Mouse (Mus musculus): ENCODE data around the gene Ceacam20.
A peak's percentile ranks its signal among the peaks of the same experiment; 100 is the strongest.
"Not testable (repeated sequence)": the region's sequence is repeated elsewhere in the genome, so short reads cannot be mapped to it uniquely, and the experiment has no call there.

Gene Ceacam20

DNA sequence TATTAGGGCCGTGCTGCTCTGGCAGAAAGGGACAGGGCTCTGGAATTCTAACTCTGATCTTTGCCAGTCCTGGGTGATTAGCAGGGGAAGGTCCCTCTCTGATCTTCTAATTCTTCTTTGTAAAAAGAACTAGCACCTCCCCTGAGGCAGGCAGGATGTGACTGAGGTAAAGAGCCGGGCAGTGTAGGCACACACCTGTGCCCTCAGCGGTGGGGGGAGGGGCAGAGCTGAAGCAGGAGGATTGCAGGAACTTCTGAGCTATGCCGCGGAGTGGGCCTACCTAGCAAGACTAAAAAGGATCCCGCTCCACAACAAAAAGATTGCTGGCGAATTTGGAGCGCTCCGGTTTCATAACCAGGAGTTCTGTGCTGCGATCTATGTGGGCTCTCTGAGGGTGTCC lies 15.2 kb upstream of the Ceacam20 start:
- no peak for DNase-seq

DNA sequence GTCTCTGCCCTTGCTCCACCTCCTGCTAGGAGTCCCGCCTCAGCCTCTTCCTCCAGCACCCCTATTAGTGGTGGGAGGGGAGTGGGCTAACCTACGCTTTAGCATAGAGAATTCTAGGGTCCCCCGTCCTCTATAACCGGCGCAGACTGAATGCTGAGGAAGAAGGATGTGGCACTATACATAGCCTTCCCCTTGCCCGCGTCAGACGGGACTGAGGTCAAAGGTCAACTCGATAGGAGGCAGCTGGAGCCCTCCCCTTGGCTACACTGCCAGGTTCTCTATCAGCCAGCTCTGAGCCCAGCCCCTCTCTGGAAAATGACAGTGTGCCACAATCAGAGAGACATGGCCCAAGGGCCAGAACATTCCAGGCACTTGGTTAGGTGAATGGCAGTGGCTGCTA lies 14.6 kb upstream of the Ceacam20 start, which contains the start of gene Igsf23:
TSS of gene Igsf23 (minus strand) at position 168 of the 400 bp plus-strand sequence.
- DNase-seq = no peak

DNA sequence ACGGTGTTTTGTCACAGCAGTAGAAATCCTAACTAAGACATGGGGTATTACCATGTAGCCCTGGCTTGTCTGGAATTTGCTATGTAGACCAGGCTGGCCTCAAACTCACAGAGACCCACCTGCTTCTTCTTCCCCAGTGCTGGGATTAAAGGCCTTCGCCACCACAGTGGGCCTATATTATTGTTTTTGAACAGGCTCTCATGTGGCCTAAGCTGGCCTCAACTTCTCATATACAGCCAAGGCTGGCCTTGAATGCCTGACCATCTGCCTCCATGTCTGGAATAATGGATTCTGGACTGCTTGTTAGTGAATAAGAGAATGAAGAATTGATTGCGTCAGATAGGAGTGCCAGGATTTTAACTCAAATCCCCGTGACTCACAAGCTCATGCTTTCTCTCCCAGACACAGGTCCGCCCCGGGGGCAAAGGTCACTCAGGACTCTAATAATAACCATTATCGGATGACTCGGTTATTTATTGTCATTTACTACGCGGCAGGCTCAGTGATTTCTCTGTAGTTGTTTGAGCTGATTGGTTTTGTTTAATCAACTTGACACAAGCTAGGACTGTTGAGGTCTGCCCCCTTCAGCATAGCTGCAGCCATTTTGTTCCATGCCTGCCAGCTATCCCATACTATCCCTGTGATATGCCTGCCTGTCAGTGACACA lies 12.8 kb upstream of the Ceacam20 start:
- DNase-seq = peak; percentile 29

DNA sequence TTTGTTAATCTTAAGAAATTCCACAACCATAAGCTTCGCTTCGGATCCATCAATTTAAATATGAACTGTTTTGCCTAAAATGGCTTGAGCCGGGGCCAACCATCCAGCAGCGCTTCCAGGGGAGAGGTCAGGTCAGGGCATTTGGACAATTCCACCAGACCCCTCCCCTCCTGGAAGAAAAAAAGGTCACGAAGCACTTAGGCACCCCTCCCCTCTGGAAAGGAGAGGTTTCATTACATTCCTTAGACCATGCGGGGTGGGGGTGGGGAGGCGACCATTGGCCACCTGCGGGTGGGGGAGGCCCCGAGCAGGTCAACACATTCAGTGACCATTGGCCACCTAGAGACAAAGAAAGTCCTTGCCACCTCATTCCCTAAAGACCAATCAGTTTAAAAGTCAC lies 12.2 kb upstream of the Ceacam20 start:
- DNase-seq = no peak

DNA sequence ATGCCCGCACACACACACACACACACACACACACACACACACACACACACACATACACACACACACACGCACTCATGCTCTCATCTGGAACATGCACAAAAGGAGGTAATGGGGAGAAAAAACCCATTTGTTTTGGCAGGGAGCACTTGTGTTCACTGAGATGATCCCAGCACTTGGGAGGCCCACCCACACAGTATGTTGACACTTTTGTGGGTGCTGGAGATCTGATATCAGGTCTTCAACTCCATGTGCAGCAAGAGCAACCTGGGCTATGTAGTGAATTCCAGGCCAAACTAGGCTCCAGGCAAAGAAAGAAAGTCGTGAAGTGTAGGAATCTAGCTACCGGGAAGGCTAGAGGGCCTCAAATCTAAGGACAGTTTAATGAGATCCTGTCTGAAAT lies 9.4 kb upstream of the Ceacam20 start:
- DNase-seq = no peak

DNA sequence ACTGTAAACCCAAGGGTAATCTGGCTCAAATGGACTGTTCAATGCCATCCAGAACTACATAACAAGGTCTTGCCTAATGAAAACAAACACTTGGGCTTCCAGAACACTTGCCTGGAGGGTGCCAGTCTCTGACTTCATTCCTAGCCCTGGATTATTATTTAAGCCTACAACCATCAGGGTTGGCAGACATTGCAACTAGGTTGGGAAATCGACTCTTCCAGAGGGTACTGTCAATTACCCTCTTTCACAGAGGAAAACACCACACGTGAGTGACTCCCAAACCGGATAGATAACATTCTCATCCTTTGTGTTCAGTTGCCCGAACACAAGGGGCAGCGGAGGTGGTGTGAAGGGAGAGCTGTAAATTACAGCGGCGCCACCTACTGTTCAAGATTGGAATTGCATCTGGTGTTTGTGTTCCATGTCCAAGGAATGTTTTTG lies 8.9 kb upstream of the Ceacam20 start:
- DNase-seq = peak; percentile 93

DNA sequence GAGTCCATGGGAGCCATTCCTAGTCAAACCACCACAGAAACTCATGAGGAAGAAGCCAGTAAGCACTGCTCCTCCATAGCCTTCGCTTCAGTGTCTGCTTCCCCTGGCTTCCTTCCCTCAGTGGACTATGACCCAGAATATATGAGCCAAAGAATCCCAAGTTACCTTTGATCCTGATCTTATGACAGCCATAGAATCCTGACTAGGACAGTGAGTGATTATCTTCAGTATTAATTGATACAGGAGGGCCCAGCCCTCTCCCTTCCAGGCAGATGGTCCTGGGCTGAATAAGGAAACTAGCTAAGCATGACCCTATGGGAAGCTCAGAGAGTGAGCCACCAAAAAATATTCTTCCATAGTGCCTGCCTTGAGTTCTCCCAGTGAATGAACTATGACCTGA lies 2.8 kb upstream of the Ceacam20 start:
- DNase-seq = no peak

DNA sequence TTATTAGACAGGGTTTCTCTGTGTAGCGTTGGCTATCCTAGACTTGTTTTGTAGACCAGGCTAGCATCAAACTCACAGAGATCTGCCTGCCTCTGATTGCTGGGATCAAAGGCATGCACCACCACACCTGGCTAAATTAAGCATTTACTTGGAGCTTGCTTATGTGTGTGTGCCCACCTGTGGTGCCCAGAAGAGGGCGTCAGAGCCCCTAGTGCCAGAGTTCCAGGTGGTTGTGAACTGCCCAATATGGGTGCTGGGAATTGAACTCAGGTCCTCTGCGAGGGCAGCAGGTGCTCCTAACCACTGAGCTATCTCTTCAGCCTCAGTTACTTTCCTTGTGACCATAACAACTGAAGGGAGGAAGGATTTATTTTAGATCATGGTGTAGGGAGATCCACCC lies 3.9 kb downstream of the Ceacam20 start:
- DNase-seq = no peak

DNA sequence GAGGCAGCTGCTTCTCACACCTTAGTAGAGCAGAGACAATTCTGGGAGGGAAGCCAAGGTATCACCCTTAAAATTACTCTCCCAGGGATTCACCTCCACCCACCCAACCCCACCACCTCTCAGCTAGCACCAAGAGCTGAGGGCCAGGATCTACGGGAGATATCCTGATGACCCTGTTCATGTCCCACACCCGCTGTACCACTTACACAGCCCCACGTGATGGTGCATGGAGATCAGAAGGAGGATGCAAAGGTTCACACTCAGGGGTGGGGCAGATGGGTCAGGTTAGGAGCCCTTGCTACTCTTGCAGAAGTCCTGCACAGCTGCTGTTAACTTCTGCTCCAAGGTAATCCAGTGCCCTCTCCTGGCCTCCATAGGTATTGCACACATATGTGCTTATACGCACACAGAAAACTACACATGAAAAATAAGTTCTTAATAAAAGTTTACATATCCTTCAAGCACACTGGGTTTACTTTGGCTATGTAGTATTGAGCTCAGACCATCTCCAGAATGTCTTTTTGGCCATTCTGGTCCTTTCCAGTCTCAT lies 4.4 kb downstream of the Ceacam20 start:
- DNase-seq = no peak

DNA sequence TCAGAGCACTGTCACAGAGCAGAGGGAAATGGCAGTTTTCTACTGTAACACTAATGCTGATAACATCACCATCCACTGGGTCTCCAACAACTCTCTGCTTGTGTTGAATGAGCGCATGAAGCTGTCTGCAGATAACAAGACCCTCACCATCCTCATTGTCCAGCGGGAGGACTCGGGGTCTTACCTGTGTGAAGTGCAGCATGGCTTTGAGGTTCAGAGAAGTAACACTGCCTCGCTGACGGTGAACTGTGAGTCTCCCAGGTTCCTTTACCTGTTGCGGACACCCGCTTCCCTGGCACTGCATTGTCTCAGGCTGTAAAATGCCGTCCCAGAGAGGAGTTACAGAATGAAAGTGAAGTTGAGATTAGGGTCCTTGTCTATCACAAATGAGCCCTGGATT lies 5.0 kb downstream of the Ceacam20 start:
- DNase-seq = no peak

DNA sequence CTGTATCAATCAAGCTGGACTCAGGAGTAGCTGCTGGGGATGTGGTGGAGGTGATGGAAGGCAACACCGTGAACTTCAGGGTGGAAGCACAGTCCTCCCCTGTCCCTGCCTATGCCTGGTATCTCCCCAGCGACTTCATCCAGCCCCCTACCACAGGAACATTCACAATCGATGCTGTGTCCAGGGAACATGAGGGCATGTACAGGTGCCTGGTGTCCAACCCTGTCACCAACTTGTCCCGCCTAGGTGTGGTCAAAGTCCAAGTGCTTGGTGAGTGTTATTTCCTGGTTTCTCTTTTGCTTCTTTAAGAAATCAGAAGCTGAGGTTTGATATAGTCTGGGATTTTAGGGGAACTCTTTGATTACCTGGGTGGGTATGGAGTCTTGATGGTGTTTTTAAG lies 6.3 kb downstream of the Ceacam20 start:
- DNase-seq = no peak

DNA sequence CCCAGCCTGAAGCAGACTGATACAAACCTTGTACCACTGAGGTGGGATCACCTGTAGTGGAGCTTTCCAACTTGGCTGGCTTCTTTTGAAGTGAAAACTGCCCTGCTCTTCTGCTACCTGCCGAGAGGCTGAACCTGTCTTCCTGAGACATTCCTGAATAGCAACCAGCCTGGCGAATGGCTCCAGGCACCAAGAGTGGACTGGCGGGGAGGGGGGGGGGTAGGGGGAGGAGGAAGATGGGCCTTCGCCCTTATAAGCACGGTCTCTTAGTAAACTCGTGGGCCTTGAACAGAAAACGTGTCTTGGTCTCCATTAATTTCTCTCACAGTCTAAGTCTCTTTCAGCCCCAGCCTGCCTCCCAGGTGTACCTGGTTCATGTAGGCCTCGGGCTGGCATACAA lies 26.0 kb downstream of the Ceacam20 start, which contains the start of gene Nlrp9b:
TSS of gene Nlrp9b (plus strand) at position 301 of the 400 bp plus-strand sequence.
- DNase-seq = not testable (repeated sequence)

DNA sequence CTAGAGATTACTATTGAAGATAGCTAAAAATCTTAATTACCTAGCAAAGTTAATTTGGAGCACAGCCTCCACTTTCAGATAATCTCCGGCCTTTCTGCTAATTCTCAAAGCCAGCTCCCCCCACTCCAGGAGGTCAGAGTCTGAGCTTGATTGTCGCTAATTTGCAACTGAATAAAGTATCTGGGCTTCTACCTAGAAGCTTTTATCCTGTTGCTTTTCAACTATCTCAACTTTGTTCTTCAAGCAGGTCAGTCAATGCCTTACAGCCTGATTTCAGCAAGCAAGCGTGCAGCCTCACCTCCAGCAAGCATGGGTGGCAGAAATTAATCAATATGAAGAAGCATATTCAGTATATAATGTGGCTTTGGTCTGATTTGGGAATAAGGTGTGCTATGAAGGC lies 31.5 kb downstream of the Ceacam20 start:
- DNase-seq = not testable (repeated sequence)

DNA sequence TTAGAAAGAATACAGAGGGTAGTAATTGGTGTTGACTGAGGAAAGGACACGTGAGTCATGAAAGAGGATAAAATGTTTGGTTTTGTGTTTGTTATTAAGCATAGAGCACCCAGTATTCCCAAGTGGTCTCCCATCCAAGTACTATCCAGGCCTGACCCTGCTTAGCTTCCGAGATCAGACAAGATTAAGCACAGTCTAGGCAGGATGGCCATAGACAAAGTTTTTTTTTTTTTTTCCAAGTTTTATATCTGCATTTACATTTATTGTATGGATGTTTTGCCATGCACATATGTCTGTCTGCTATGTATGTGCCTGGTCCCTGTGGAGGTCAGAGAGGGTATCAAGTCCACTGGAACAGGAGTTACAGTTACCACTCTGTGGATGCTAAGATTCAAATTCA lies 44.8 kb downstream of the Ceacam20 start:
- no peak for DNase-seq
